Mouse (Mus musculus) adrenal gland, postnatal 4 days (tissue): Measurements from ENCODE around the gene Hsd17b1. TPM values are rescaled to one million over a fixed set of nuclear protein-coding genes. Genes with fewer than 3 reads are reported as not detected.

ENCODE experiments used
- DNase-seq, 2 experiments: peaks; one replicate each; pipeline ENCODE4 v3.0.0; 2021 to 2022; ENCODE audit warnings: low spot score in 2 of 2, mixed read lengths in 2 of 2
- total RNA-seq, 2 experiments: library from RNA; stranded (reverse); gene quantifications; 2 replicates each; pipeline ENCODE4 v1.2.3; 2021

The Hsd17b1 gene
- total RNA-seq, 2 experiments from 2014 or later: 0.50 to 0.62 TPM

DNA sequence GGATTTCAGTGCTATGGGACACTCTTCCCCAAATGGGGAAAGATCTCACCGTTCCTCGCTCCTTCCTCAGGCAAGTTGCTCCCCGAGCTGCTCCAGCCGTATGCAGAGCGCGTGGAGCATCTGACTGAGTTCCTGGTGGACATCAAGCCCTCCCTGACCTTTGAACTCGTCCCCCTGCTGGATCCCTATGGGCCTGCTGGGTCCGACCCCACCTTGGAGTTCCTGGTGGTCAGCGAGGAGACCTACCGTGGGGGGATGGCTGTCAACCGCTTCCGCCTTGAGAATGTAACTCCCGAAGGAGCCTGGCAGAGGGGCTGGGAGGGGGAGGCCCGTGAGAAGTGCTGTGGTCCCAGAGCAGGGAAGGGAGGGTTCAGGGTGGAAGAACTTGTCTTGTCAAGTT is 6.0 kb downstream of the Hsd17b1 start:
- no peak for DNase-seq

DNA sequence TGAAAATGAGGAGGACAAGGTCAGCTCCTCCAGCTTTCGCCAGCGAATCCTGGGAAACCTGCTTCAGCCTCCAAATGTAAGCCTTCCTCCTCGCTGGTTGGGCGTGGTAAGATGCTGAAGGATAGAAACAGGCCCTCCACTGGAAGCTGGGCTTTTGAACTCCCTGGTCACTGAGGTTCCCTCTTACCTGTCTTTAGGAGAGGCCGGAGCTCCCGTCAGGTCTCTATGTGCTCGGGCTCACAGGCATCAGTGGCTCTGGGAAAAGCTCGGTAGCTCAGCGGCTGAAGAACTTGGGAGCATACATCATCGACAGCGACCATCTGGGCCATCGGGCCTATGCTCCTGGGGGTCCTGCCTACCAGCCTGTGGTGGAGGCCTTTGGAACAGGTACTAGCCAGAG is 6.6 kb downstream of the Hsd17b1 start:
- no peak for DNase-seq

DNA sequence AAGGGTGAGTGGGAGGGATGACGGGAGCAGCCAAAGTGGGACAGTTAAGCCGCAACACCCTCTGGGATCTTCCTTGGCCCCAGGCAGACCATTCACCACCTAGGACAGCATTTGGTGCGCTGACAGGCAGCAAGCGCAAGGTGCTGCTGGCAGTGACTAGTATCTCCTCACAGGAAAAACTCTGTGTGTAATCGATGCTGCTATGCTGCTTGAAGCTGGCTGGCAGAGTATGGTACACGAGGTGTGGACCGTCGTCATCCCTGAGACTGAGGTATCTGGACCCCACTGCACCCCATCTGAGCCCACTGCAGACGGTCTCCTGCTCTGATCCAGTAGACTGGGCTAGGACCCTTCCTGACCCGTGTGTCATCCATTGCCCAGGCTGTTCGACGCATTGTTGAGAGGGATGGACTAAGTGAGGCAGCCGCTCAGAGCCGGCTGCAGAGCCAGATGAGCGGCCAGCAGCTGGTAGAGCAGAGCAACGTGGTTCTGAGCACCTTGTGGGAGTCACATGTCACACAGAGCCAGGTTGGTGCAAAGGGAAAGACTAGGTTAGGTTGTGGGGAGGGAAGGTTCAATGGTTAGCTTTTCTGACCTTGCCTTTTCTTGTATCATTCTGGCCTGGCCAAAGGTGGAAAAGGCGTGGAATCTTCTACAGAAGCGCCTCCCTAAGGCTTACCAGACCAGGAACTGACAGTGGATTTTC is 7.6 kb downstream of the Hsd17b1 start:
- no peak for DNase-seq

DNA sequence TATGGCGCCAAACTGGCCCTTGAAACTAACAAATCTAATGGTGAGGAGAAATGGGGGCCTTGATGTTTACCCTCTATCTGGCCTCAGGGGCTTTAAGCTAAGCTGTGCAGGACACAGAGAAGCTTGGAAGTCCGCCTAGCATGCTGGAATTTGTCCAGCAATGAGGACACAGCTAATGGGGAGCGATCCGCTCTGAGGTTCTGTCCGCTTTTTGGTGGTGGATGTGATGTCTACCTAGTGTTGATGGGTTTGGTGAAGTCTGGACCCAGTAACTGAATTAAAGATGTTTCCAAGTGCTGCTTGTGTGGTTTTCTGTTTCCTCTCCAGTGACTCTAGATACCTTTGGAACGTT is 8.1 kb downstream of the Hsd17b1 start:
- no peak for DNase-seq

DNA sequence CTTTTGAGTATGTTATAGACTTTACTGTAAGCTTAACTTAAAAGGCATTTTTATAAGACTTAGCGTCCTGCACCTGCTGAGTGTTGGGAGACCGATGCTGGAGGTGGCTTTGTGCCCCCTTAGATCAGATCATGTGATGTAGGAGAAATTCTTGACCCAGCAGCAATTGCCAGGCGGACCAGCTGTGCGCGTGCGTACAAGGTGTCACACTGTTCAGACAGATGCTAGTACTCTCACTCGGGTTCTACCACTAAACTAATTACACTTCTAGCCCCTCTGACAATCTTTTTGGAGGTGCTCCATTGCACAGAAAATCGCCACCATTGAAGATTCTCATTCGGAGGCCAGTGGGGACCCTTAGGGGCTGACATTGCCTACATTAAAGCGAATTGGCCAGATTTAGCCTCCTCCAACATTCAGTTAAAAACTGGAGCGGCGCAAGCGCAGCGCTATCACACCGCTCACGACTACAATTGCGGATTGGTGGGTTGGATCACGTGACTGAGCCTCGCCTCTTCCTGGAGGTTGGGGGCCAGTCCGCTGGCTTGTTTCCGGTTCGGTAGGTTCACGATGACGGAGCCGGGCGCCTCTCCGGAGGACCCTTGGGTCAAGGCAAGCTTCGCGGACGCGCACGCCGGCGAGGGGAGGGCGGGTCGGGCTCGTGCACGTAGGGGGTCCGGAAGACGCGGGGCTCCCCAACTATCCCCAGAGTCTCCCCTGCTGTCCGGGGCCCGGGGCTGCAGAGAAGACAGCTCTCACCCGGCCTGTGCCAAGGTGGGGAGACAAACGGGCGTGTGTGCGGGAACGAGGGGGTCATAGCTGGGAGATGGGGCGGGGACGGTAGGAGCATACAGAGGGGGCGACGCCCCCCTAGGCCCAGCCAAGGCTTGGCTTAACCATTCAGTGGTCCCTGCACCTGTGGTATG is 8.8 kb downstream of the Hsd17b1 start, which contains the start of gene Mlx:
TSS of gene Mlx (plus strand) at position 522 of the 926 bp plus-strand sequence.
- peak; percentile 69 to 78 for DNase-seq

DNA sequence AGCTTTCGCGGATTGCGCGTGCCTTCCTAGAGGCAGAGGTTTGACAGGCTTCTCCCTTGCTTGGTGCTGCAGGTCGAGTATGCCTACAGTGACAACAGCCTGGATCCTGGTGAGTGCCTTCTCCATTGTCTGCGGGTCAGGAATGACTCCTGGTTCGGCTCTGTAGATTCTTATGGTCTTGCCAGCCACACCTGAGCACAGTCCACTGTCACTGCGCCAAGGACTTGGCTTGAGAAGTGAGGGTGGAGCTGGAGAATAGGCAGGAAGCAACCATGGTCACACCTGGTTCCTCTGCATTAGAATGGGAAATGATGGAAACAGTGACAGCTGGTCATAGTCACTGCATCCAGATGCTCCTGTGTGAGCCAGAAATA is 9.5 kb downstream of the Hsd17b1 start:
- DNase-seq: no peak

DNA sequence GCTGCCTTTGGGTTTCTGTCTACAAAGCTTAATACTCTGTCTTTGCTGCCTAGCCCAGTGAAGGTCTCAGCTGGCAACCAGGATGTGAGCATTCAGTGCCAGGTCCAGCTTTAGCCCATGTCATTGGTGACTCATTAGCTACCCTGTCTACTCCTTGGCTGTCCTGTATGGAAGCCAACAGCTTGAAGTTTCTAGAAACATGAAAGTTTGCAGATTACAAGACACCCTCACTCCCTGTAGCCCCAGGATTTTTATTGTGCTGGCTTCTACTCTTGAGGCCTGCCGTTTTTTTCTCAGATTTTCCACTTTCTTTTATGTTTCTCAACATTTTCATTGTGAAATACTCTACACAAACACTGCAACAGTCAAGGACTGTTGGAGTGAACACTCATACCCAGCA is 11.7 kb downstream of the Hsd17b1 start:
- no peak for DNase-seq

DNA sequence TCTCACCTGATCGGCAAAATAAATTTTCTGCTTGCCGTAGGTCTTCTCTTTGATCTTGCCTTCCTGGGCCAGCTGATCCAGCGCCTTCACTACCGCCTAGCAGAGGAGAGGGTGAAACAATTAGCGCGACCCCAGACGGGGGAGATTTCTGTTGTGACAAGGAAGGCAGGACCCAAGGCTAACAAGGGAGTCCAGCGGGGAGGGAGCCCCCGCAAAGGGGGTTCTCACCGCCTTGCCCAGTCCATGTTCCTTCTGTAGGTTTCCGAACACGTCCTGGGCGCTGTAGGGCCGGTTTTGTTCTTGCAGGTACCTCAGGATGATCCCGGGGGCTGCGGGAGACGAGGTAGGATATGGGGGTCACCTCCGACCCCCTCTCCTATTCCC is 16.7 kb downstream of the Hsd17b1 start:
- no peak for DNase-seq

DNA sequence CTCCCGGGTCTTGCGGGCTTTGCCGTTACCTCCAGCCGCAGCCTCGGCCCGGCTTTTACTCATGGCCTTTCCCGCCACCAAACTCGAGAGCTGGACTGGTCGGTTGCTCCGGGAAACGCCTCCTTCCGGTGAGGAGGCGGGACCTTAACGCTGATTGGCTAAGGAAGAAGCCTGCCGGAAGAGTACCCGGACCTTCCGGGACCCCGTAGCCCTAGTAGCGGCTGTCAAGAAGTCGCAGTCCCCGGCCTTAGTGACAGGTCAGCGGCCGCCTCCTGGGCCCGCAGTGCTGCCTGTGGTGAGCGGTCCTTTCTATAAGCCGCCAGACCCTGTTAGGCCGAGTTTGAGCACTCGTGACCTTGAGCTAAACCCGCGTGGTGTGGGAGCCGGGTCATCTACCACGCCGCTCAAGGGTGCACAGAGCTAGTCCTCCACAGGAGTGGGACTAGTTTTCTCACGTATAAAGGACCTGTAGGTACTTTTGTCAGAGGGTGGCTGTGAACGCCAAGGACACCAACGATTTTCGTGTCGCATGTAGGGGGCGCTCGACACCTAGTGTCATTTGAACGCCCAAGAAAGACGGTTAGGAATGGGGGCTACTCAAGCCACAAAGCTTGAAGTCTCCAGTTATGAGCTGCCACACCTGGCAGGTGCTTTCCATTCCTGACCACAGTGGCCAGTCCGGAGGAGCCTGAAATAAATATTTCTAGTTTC is 17.3 kb downstream of the Hsd17b1 start, which contains the start of gene Psmc3ip:
TSS of gene Psmc3ip (minus strand) at position 123 of the 711 bp plus-strand sequence.
- DNase-seq: peak; percentile 72 to 87

DNA sequence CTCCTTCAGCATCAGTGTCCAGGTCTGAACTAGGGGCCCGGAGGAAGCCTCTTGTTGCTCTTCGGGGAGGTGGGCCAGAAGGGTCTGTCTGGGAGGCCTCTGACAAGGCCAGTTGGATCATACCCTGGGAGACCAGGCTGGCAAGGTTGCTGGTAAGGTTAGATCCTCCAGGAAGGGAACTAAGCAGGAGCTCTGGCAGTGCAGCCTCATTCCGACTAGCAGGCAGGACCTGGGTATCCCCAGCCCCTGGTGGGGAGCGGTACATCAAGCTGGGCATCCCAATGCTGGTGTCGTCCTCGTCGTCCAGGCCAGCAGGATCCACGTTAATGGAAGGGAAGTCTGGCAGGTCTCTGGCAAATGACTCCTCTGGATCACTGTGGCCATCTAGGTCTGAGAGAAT is 20.0 kb downstream of the Hsd17b1 start:
- no peak for DNase-seq

DNA sequence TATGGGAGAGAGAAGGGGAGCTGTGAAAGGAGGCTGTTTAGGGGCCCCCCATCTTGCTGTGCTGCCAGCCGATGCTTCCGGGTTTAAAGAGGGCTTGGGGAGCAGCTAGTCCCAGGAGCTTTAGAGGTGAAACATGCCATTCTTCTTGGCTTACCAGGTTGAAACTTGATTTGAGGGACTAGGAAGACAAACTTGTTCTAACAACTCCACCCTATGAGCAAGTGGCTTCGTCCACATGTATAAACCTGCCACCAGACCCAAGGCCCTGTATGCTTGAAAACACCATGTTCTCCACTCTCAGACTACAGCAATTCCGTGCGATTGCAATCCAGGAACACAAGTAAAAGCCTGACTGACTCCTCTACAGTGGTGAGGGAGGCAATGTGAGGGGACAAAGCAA is 24.8 kb downstream of the Hsd17b1 start:
- DNase-seq: no peak

DNA sequence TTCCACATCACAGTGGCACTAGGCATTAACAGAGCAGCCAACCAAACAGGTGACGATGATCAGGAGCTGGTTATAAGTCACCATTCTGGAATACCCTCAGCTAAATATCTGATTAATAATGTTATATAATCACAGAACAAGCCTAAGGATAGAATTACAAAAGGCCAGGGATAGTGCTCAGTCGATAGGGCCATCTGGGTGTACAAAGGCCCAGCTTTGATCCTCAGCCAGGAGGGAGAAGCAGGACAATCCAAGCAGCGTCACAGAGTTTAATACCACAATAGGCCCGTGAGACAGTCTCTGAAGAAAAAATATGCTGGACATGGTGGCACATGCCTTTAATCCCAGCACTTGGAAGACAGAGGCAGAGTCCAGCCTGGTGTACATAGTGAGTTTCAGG is 31.1 kb downstream of the Hsd17b1 start:
- DNase-seq: no peak

DNA sequence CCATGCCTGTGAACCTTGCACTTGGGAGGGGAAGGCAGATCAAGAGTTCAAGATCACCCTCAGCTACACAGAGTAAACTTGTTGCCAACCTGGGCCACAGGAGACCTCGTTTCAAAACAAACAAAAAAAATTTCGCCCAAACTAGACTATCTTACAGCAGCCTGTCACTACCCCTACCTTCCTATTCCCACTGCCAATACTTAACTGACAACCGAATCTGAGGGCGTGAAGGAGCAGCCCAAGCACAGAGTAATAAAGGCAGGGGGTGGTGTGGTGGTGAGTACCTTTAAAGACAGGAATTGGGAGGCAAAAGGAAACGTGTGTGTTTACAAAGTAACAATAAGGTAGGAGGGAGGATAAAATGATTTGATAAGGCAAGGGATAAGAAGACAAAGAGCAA is 32.5 kb downstream of the Hsd17b1 start:
- no peak for DNase-seq

DNA sequence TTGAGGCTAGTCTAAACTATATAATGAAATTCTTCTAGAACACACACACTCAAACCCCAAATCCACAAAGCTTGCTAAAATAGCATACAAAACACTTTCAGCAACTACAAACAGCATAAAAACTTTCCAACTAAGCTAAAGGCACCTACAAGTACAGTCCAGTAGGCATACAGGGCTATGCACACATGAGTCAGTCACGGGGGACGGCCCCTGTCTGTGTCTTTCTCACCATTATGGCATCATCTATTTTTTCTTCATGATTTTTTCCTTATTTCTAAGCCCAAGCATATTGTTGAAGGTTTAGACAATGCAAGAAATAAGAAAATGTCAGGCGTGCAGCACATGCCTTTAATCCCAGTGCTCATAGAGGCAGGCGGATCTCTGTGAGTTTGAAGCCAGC is 33.0 kb downstream of the Hsd17b1 start:
- DNase-seq: no peak

DNA sequence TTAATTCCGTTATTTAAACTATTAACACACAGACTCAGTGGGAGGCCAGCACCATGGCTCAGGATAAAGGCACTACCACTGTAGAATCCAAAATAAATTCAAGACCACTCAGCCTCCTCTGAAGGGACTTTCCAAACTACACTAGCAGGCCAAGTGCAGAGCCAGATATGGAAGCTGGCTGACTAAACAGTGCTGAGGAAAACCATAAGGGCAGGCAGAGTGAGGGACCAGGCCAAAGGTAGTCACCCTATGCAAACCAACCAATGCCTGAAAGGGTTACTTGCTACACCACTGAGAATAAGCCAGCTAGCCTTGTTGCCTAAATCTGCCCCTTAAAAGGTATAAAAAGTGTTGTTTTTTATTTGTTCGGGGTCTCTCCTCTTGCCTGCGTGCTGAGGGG is 34.0 kb downstream of the Hsd17b1 start:
- no peak for DNase-seq

DNA sequence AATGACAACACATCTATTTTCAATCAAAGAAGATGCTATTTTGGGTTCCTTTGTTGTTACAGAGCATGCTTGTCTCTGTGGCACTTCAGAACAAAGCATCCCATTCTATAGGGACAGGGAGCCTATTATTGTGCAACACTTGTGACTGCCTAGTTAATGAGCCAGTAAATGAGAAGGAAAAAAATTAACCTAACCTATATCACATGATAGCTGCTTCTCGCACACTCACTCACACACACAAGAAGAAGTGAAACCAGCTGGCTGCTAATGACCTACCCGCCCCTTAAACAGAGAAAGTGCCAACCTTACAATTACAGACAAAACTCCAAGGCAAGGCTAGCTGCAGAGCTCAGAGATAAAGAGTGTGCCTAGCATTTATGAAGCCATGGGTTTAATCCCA is 37.4 kb downstream of the Hsd17b1 start:
- no peak for DNase-seq

DNA sequence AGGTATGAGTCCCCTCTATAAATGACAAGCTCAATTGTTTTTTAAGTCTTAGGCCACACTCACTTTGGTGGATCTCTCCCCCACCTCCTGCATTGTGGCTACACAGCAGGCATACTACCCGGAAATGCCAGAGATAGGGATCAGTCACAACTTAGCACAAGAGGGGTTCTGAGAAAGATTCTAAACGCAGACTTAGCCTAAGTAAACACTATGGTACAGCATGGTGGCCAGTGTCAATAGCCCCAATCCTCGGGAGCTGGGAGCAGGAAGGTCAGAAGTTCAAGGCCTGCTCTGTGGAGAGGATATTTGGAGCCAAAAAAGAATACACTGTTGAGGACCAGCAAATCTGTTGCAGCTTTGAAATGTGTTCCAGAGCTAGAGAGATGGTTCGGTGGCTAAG is 39.9 kb downstream of the Hsd17b1 start:
- DNase-seq: no peak

DNA sequence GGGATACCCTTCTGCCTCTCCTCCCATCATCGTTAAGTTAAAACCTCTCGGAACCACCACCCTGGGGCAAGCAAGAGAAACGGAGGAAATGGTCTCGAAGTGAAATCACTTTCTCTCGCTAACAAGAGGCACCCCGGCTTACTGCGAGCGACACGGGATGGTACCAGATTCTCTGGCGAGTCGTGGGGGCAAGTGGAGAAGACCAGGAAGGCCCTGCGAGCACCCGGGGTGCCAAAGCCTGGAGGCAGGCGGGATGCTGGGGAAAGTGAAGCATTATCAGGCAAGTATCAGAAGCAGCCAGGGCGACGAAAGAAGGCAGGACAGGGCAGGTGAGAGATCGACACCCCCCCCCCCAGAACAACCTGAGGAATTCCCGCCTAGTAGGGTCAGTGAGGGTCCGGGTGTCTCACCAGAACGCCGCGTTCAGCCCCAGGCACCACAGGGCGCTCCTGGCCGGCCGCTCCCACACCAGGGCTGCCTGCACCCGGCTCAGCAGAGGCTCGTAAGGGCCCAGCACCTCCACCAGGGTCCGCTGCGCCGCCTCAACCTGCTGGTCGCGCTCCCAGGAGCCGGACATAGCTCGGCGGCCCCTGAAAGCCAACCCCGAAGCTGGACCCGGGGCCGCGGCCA is 41.0 kb downstream of the Hsd17b1 start:
- DNase-seq: no peak

DNA sequence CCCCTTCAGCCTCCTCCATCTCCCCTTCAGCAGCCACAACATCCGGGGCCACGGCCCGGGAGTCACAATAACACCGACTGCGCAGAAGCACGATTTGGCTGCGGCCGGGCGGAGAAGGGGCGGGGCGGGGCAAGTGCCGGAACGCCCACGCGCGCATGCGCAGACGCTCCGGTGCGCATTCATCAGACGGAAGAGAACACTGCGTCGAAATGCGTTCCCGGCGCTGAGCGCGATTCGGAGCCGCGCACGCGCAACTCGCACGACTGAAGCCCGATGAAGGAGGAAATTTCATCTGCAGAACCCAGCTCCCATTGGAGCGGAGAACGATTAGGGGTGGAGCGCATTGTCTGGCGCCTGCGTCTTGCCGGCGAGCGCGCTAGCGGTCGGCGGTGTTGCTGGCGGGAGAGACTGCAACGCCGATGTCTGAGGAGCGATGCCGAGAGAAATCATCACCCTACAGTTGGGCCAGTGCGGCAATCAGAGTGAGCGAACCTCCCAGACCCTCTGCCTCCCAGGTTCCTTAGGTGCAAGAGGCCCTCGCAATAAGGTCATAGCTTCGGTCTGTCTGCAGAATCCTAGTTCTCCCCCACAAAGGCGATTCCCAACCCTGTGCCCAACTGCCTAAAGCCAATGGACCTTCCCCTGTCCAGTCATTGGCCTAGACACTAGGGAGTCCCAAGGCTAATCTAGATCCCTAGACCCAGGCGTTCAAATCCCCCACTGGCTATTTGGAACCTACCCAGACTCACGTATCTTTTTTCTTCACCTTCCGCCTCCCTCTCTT is 41.7 kb downstream of the Hsd17b1 start, which contains the start of the genes Retreg3 and Tubg1:
TSS of gene Retreg3 (minus strand) at position 133 of the 784 bp plus-strand sequence.
TSS of gene Tubg1 (plus strand) at position 178 of the 784 bp plus-strand sequence.
- DNase-seq: peak; percentile 96 to 99

DNA sequence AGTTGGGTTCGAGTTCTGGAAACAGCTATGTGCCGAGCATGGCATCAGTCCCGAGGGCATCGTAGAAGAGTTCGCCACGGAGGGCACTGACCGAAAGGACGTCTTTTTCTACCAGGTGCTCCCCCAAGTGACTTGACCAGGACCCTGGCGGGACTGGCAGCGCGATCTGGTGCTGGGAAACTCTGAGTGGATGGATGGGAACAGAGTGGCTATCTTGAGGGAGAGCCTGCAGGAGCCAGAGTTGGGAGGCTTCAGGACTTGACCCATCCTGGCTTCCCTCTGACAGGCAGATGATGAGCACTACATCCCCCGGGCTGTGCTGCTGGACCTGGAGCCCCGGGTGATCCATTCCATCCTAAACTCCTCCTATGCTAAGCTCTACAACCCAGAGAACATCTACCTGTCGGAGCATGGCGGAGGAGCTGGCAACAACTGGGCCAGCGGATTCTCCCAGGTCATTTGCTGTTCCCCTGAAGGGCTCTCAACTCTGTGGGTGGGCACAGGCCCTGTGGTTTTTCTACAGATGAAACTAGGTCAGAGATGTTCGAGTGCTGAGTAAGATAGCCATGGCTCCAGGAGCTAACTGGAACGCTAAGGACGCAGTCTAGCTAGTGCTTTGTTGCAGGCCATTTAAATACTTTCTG is 42.5 kb downstream of the Hsd17b1 start:
- DNase-seq: no peak
